Mouse (Mus musculus) intestine, embryonic 16.5 days (tissue): ENCODE data around the gene Ing4. TPM values are rescaled to one million over a fixed set of nuclear protein-coding genes. Genes with fewer than 3 reads are reported as not detected.
"Not testable (repeated sequence)": the region's sequence is repeated elsewhere in the genome, so short reads cannot be mapped to it uniquely, and the experiment has no call there.

Experiments used
- ATAC-seq: fragments of 200-750 bp; cut with Nextera tagmentation; 2 replicates; pipeline ENCODE4 v1.8.0; 2017; ENCODE audit warnings: moderate TSS enrichment, moderate library complexity
- H3K27ac ChIP-seq: fragments of 300-500 bp; sonication (generic); 2 replicates; pipeline ENCODE4 v1.5.1; 2014; ENCODE audit warnings: mild to moderate bottlenecking, low read length
- H3K27me3 ChIP-seq: fragments of 300-500 bp; sonication (generic); replicated peaks from 2 replicates; pipeline ENCODE4 v1.6.1; 2014; ENCODE audit warnings: low read length, control low read depth, mixed read lengths; ENCODE audit not compliant: control insufficient read depth, insufficient read depth
- H3K36me3 ChIP-seq: fragments of 300-500 bp; sonication (generic); 2 replicates; pipeline ENCODE4 v1.6.1; 2014; ENCODE audit warnings: low read length, control low read depth; ENCODE audit not compliant: control insufficient read depth, insufficient read depth
- H3K4me1 ChIP-seq: fragments of 300-500 bp; sonication (generic); 2 replicates; pipeline ENCODE4 v1.6.1; 2014; ENCODE audit warnings: low read length, control low read depth, mixed read lengths; ENCODE audit not compliant: control insufficient read depth, insufficient read depth
- H3K4me2 ChIP-seq: fragments of 300-500 bp; sonication (generic); 2 replicates; pipeline ENCODE4 v1.6.1; 2014; ENCODE audit warnings: low read depth, low read length, control low read depth
- H3K4me3 ChIP-seq: fragments of 300-500 bp; sonication (generic); 2 replicates; pipeline ENCODE4 v1.5.1; 2014; ENCODE audit warnings: mild to moderate bottlenecking, low read length
- H3K9ac ChIP-seq: fragments of 300-500 bp; sonication (generic); 2 replicates; pipeline ENCODE4 v1.6.1; 2014; ENCODE audit warnings: low read depth, low read length
- H3K9me3 ChIP-seq: fragments of 300-500 bp; sonication (generic); 2 replicates; pipeline ENCODE4 v1.6.1; 2016; ENCODE audit warnings: low read length, control low read depth; ENCODE audit not compliant: control insufficient read depth
- WGBS: fragments of 180-500 bp; shearing (Covaris S2); extraction: QIAGEN DNeasy Blood & Tissue Kit; methylation state at CpG from one replicate; pipeline ENCODE4 v1.1.7; 2014; 5-methylcytosine and 5-hydroxymethylcytosine counted together
- polyA plus RNA-seq: library from polyadenylated mRNA; unstranded; fragments of >200 nt; fragmentation: Nextera tagmentation; extraction: Ambion mirVana; gene quantifications from 2 replicates; pipeline ENCODE4 v1.2.1, GENCODE M21; 2015

Gene Ing4
- polyA plus RNA-seq, 1 experiment from 2014 or later: 105 TPM

GRCm38 (mm10) chr6:124999546-124999945 lies 40.0 kb upstream of the Ing4 start:
- Histone ChIP-seq H3K36me3 (no peaks in the 10 kb centered on the region), H3K4me2 (no peak overlapping the region), H3K4me3 (no peak overlapping the region), H3K27ac (no peak overlapping the region), H3K9ac (no peak overlapping the region), H3K4me1 (peaks cover 13% of the 10 kb centered on the region), H3K27me3 (peaks cover 52% of the 10 kb centered on the region), H3K9me3 (no peaks in the 10 kb centered on the region)
- ATAC-seq: no peak
- 28% methylated on average over 10 of the region's 10 CpGs for WGBS

GRCm38 (mm10) chr6:125003706-125004105 lies 35.9 kb upstream of the Ing4 start:
- Histone ChIP-seq H3K36me3 (no peaks in the 10 kb centered on the region), H3K4me2 (no peak overlapping the region), H3K27me3 (peaks cover 24% of the 10 kb centered on the region), H3K4me3 (no peak overlapping the region), H3K4me1 (0 out of 2 replicates have a peak, but pooled peaks cover 4% of the 10 kb centered on the region), H3K9ac (no peak overlapping the region), H3K27ac (no peak overlapping the region), H3K9me3 (no peaks in the 10 kb centered on the region)
- peak; percentile 15; the same call in 1 of the 2 replicates for ATAC-seq
- WGBS: 34% methylated on average over 3 of the region's 3 CpGs

GRCm38 (mm10) chr6:125005086-125005485 lies 34.5 kb upstream of the Ing4 start:
- Histone ChIP-seq H3K4me1 (peaks cover 8% of the 10 kb centered on the region; the same call in 1 of the 2 replicates), H3K4me2 (no peak overlapping the region), H3K36me3 (no peaks in the 10 kb centered on the region), H3K9me3 (no peaks in the 10 kb centered on the region), H3K27me3 (peaks cover 13% of the 10 kb centered on the region; the same call in 1 of the 2 replicates), H3K4me3 (no peak overlapping the region), H3K9ac (no peak overlapping the region), H3K27ac (no peak overlapping the region)
- WGBS: 38% methylated on average over 3 of the region's 3 CpGs
- ATAC-seq: no peak

GRCm38 (mm10) chr6:125008060-125008459 lies 31.5 kb upstream of the Ing4 start:
- H3K4me3 ChIP-seq: peak overlapping the region; percentile 73
- no peak; the same call in 1 of the 2 replicates for ATAC-seq
- peaks cover 8% of the 10 kb centered on the region; the same call in 1 of the 2 replicates for H3K36me3 ChIP-seq
- H3K27me3 ChIP-seq: no peaks in the 10 kb centered on the region
- no peaks in the 10 kb centered on the region for H3K9me3 ChIP-seq
- H3K9ac ChIP-seq: peak overlapping the region; percentile 97
- H3K4me1 ChIP-seq: peaks cover 18% of the 10 kb centered on the region
- 41% methylated on average over 13 of the region's 13 CpGs for WGBS
- peak overlapping the region; percentile 58 for H3K4me2 ChIP-seq
- peak overlapping the region; percentile 84; the same call in 1 of the 2 replicates for H3K27ac ChIP-seq

GRCm38 (mm10) chr6:125008586-125009128 lies 30.9 kb upstream of the Ing4 start:
- peak overlapping the region; percentile 83 for H3K4me2 ChIP-seq
- ATAC-seq: peak; percentile 98
- H3K27me3 ChIP-seq: no peaks in the 10 kb centered on the region
- no peaks in the 10 kb centered on the region for H3K9me3 ChIP-seq
- peak overlapping the region; percentile 97 for H3K9ac ChIP-seq
- peak overlapping the region; percentile 73 for H3K4me3 ChIP-seq
- peaks cover 8% of the 10 kb centered on the region; the same call in 1 of the 2 replicates for H3K36me3 ChIP-seq
- under 1% methylated on average over 32 of the region's 34 CpGs for WGBS
- peaks cover 14% of the 10 kb centered on the region for H3K4me1 ChIP-seq
- peak overlapping the region; percentile 98 for H3K27ac ChIP-seq

GRCm38 (mm10) chr6:125009129-125009180 lies 30.6 kb upstream of the Ing4 start, which contains the start of gene Zfp384:
TSS of gene Zfp384 (plus strand) at chr6:125009145.
- H3K4me1 ChIP-seq: peaks cover 14% of the 10 kb centered on the region
- 0% methylated on average over 3 of the region's 3 CpGs for WGBS
- H3K27me3 ChIP-seq: no peaks in the 10 kb centered on the region
- H3K9me3 ChIP-seq: no peaks in the 10 kb centered on the region
- peaks cover 8% of the 10 kb centered on the region; the same call in 1 of the 2 replicates for H3K36me3 ChIP-seq
- ATAC-seq: no peak
- H3K27ac ChIP-seq: peak within 1 kb of the TSS; percentile 98
- H3K4me2 ChIP-seq: peak within 1 kb of the TSS; percentile 83
- peak within 1 kb of the TSS; percentile 97 for H3K9ac ChIP-seq
- H3K4me3 ChIP-seq: peak within 1 kb of the TSS; percentile 73

- H3K27me3 ChIP-seq: no peaks in the 10 kb centered on the region
- ATAC-seq: peak; percentile 88
- H3K4me1 ChIP-seq: peaks cover 14% of the 10 kb centered on the region
- H3K36me3 ChIP-seq: peaks cover 8% of the 10 kb centered on the region; the same call in 1 of the 2 replicates
- peak overlapping the region; percentile 73 for H3K4me3 ChIP-seq
- under 1% methylated on average over 75 of the region's 78 CpGs for WGBS
- H3K9me3 ChIP-seq: no peaks in the 10 kb centered on the region
- peak overlapping the region; percentile 98 for H3K27ac ChIP-seq
- H3K4me2 ChIP-seq: peak overlapping the region; percentile 83
- peak overlapping the region; percentile 97 for H3K9ac ChIP-seq
These were observed 30.1 kb upstream of the Ing4 start for GRCm38 (mm10) chr6:125009181-125010073.

GRCm38 (mm10) chr6:125017682-125018081 lies 21.9 kb upstream of the Ing4 start:
- Histone ChIP-seq H3K4me2 (no peak overlapping the region), H3K9ac (no peak overlapping the region), H3K9me3 (no peaks in the 10 kb centered on the region), H3K27me3 (no peaks in the 10 kb centered on the region), H3K36me3 (peaks cover 7% of the 10 kb centered on the region; the same call in 1 of the 2 replicates), H3K4me1 (no peaks in the 10 kb centered on the region), H3K4me3 (no peak overlapping the region), H3K27ac (no peak overlapping the region)
- 93% methylated on average over 3 of the region's 3 CpGs for WGBS
- ATAC-seq: peak; percentile 58; the same call in 1 of the 2 replicates

GRCm38 (mm10) chr6:125030532-125030931 lies 9.0 kb upstream of the Ing4 start:
- 32% methylated on average over 6 of the region's 9 CpGs for WGBS
- not testable (repeated sequence) for H3K4me1 ChIP-seq, H3K27ac ChIP-seq, H3K9me3 ChIP-seq, H3K4me2 ChIP-seq, H3K9ac ChIP-seq, H3K4me3 ChIP-seq, H3K27me3 ChIP-seq
- peaks cover 38% of the 10 kb centered on the region for H3K36me3 ChIP-seq
- 0 out of 2 replicates have a peak, but pooled peaks have one; percentile 36 for ATAC-seq
